Comparison of ENCODE assay signal across 32 mouse cellular contexts in the genomic region with DNA sequence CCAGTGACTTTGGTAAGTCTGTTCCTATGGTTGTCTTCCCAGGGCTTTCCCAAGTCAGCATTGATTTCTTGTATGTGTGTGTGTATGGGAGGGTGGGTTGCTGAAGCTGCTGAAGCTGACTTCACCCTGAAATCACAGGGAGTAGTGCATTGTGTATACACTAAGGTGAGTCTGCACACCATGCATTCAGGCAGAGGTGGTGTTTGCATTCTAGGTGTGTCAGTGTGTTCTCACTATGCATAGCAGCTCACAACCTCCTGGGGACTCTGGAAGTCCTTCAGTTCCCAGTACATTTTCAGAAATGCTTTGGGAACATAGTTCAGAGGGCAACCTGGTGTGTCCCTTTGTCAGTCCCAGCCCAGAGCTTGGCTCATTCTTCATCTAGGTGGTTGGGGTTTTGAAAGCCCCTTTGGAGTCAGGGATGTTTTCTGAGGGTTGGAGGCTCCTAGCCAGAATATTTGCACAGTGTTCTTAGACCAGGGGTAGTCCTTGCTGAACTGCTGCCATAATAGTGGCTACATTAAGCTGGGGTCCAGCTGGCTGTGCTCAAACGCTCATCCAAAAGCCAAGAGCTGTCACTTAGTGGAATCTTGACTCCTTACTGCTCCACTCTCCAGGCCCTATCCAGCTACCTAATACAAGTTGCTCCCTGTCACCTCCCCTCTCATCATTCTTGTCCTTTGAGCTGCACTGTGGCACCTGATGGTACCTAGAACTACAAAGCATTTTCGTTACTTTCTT. TPM values are rescaled to one million over a fixed set of nuclear protein-coding genes. Genes with fewer than 3 reads are reported as not detected.
DNase-seq lines count a peak whose midpoint lies in the region; ATAC-seq and TF ChIP-seq lines count a peak whose summit lies in the region.
"Had no signal": no experiment of that assay in that cellular context is flagged by ENCODE, and none has a peak within 500 bp of the region (broad histone marks: within the 10 kb centered on the region; RNA-seq: fewer than 3 reads in every experiment).

No protein-coding gene starts in this region.

- no peak overlapping the region for H3K4me2 ChIP-seq in lung, embryonic 14.5 days
- no peak overlapping the region for H3K4me2 ChIP-seq in stomach, embryonic 15.5 days
- no peak overlapping the region for H3K4me2 ChIP-seq in liver, embryonic 11.5 days
- H3K4me2 ChIP-seq: embryonic facial prominence, embryonic 12.5 days; heart, embryonic 11.5 days; hindbrain, embryonic 12.5 days; limb, embryonic 13.5 days; liver, embryonic 12.5 days; midbrain, embryonic 11.5 days; neural tube, embryonic 12.5 days had no signal

- no peaks in the 10 kb centered on the region for H3K27me3 ChIP-seq in lung, embryonic 14.5 days (ENCODE audit: insufficient read depth, low read length)
- H3K27me3 ChIP-seq in stomach, embryonic 15.5 days (replicated peaks) = no peaks in the 10 kb centered on the region
- no peaks in the 10 kb centered on the region for H3K27me3 ChIP-seq in liver, embryonic 11.5 days (replicated peaks; ENCODE audit: control insufficient read depth, insufficient read depth, low read length)
- H3K27me3 ChIP-seq: embryonic facial prominence, embryonic 12.5 days; hindbrain, embryonic 12.5 days; limb, embryonic 13.5 days; neural tube, embryonic 12.5 days; Patski had no signal

- peak; percentile 44 for DNase-seq in heart, postnatal 4 days
- DNase-seq in heart, postnatal 25 days (ENCODE audit: low spot score) = no peak
- DNase-seq in lung, embryonic 14.5 days = peak; percentile 70
- no peak for DNase-seq in lung, postnatal 25 days (ENCODE audit: low spot score)
- peak; percentile 21 for DNase-seq in lung, postnatal 14 days
- DNase-seq in liver, embryonic 11.5 days (ENCODE audit: low spot score) = no peak
- DNase-seq: adrenal gland, postnatal 14 days; cerebellum, adult 11 months; cerebellum, adult 9-10 months; cerebellum, postnatal 36 days; gastrocnemius, postnatal 25 days; heart, adult 11 months; kidney, adult 18-20 months; liver, postnatal 0 days; thymus, adult 2 months; thymus, postnatal 4 days had no signal

- intact Hi-C loops in heart, postnatal 25 days (cut with DNase I) = no loop called here

- H3K9me3 ChIP-seq in lung, embryonic 14.5 days (ENCODE audit: low read depth, low read length) = no peaks in the 10 kb centered on the region
- H3K9me3 ChIP-seq in stomach, embryonic 15.5 days = no peaks in the 10 kb centered on the region
- H3K9me3 ChIP-seq in liver, embryonic 11.5 days (ENCODE audit: control insufficient read depth, low read length) = no peaks in the 10 kb centered on the region
- H3K9me3 ChIP-seq: embryonic facial prominence, embryonic 12.5 days; hindbrain, embryonic 12.5 days; limb, embryonic 13.5 days; liver, embryonic 12.5 days; neural tube, embryonic 12.5 days had no signal

- 77% methylated on average over 2 of the region's 2 CpGs for WGBS in lung, embryonic 14.5 days
- WGBS in stomach, embryonic 15.5 days = 65% methylated on average over 2 of the region's 2 CpGs
- 88% methylated on average over 2 of the region's 2 CpGs for WGBS in liver, embryonic 11.5 days

- no peak overlapping the region for H3K4me3 ChIP-seq in lung, embryonic 14.5 days (ENCODE audit: low read depth, low read length)
- no peak overlapping the region for H3K4me3 ChIP-seq in stomach, embryonic 15.5 days (replicated peaks)
- no peak overlapping the region for H3K4me3 ChIP-seq in liver, embryonic 11.5 days (ENCODE audit: low read depth, low read length)
- H3K4me3 ChIP-seq: embryonic facial prominence, embryonic 12.5 days; hindbrain, embryonic 12.5 days; layer of hippocampus, adult 2 months; limb, embryonic 13.5 days; liver, embryonic 12.5 days; myocyte; neural tube, embryonic 12.5 days had no signal

- H3K27ac ChIP-seq in lung, embryonic 14.5 days (ENCODE audit: low read depth) = no peak overlapping the region
- peak overlapping the region; percentile 74 for H3K27ac ChIP-seq in stomach, embryonic 15.5 days
- no peak overlapping the region for H3K27ac ChIP-seq in liver, embryonic 11.5 days (ENCODE audit: low read depth, low read length)
- H3K27ac ChIP-seq: embryonic facial prominence, embryonic 12.5 days; hindbrain, embryonic 12.5 days; hindbrain, postnatal 0 days; kidney, postnatal 0 days; layer of hippocampus, adult 2 months; limb, embryonic 13.5 days; liver, embryonic 12.5 days; neural tube, embryonic 12.5 days had no signal

- H3K36me3 ChIP-seq in lung, embryonic 14.5 days (ENCODE audit: insufficient read depth) = peaks cover 11% of the 10 kb centered on the region; the same call in 1 of the 2 replicates
- H3K36me3 ChIP-seq in stomach, embryonic 15.5 days = peaks cover under 1% of the 10 kb centered on the region; the same call in 1 of the 2 replicates
- H3K36me3 ChIP-seq in liver, embryonic 11.5 days (ENCODE audit: control insufficient read depth, insufficient read depth, low read length) = no peaks in the 10 kb centered on the region
- H3K36me3 ChIP-seq: embryonic facial prominence, embryonic 12.5 days; hindbrain, embryonic 12.5 days; liver, embryonic 12.5 days; neural tube, embryonic 12.5 days had no signal

- TF ChIP-seq CTCF in lung, embryonic 14.5 days (IDR thresholded peaks at IDR 0.05; ENCODE audit: low read depth) = no peak

- no peak overlapping the region for H3K9ac ChIP-seq in lung, embryonic 14.5 days
- no peak overlapping the region for H3K9ac ChIP-seq in stomach, embryonic 15.5 days
- no peak overlapping the region for H3K9ac ChIP-seq in liver, embryonic 11.5 days (ENCODE audit: low read depth, low read length)
- H3K9ac ChIP-seq: embryonic facial prominence, embryonic 12.5 days; hindbrain, embryonic 12.5 days; limb, embryonic 13.5 days; liver, embryonic 12.5 days; liver, postnatal 0 days; neural tube, embryonic 12.5 days had no signal

- no peaks in the 10 kb centered on the region for H3K4me1 ChIP-seq in lung, embryonic 14.5 days (ENCODE audit: insufficient read depth)
- H3K4me1 ChIP-seq in stomach, embryonic 15.5 days = peaks cover 25% of the 10 kb centered on the region
- H3K4me1 ChIP-seq in liver, embryonic 11.5 days (replicated peaks; ENCODE audit: control insufficient read depth, insufficient read depth, low read length) = no peaks in the 10 kb centered on the region
- H3K4me1 ChIP-seq: embryonic facial prominence, embryonic 12.5 days; hindbrain, embryonic 12.5 days; limb, embryonic 13.5 days; liver, embryonic 12.5 days; neural tube, embryonic 12.5 days had no signal

- ATAC-seq in lung, embryonic 14.5 days (ENCODE audit: insufficient read depth) = no peak
- ATAC-seq in stomach, embryonic 15.5 days (ENCODE audit: insufficient read depth, low FRiP score, low read depth) = peak; percentile 37; the same call in 1 of the 2 replicates
- no peak for ATAC-seq in inflammation-experienced regulatory T-cells, adult 6 months
- no peak for ATAC-seq in liver, embryonic 11.5 days (replicated peaks; ENCODE audit: low FRiP score)
- ATAC-seq: forebrain, embryonic 14.5 days; hindbrain, postnatal 0 days; liver, embryonic 12.5 days; liver, postnatal 0 days; midbrain, embryonic 16.5 days; Patski had no signal

RNA-seq across cellular contexts. Expression of a gene that starts 13.6 kb away (rescaled TPM):
- 10 to 100 TPM; 15.4 to 17.3 TPM for total RNA-seq in heart, postnatal 4 days (2021)
- total RNA-seq in heart, postnatal 25 days (2021) = 10 to 100 TPM; 21.8 to 22.0 TPM
- polyA plus RNA-seq in lung, embryonic 14.5 days (2014; fragmentation: Nextera tagmentation; extraction: Ambion mirVana) = 18.6 and 20.2 TPM in 2 replicates
- polyA plus RNA-seq in stomach, embryonic 15.5 days (2015; fragmentation: Nextera tagmentation; extraction: Ambion mirVana) = 30.7 and 37.0 TPM in 2 replicates
- polyA plus RNA-seq in inflammation-experienced regulatory T-cells, adult 6 months (2017; shearing (Covaris generic)) = 1 to 10 TPM in 2 of 3 experiments, under 1 TPM in 1; 0.55 to 3.0 (median 2.1) TPM
- 4.5 and 4.7 TPM in 2 replicates for polyA plus RNA-seq in liver, embryonic 11.5 days (2014; fragmentation: Nextera tagmentation; extraction: Ambion mirVana)

RNA-seq across cellular contexts. Expression of a gene that starts 42.0 kb away (rescaled TPM):
- total RNA-seq in heart, postnatal 4 days (2021) = 1 to 10 TPM; 4.4 to 4.6 TPM
- total RNA-seq in heart, postnatal 25 days (2021) = 1 to 10 TPM; 3.6 to 4.6 TPM
- 7.3 and 8.0 TPM in 2 replicates for polyA plus RNA-seq in lung, embryonic 14.5 days (2014; fragmentation: Nextera tagmentation; extraction: Ambion mirVana)
- polyA plus RNA-seq in stomach, embryonic 15.5 days (2015; fragmentation: Nextera tagmentation; extraction: Ambion mirVana) = 8.1 and 8.4 TPM in 2 replicates
- 10 to 100 TPM in 2 of 3 experiments, 1 to 10 TPM in 1; 6.4 to 12.1 (median 10.7) TPM for polyA plus RNA-seq in inflammation-experienced regulatory T-cells, adult 6 months (2017; shearing (Covaris generic))
- polyA plus RNA-seq in liver, embryonic 11.5 days (2014; fragmentation: Nextera tagmentation; extraction: Ambion mirVana) = 3.6 and 5.9 TPM in 2 replicates

Comparison
In these comparisons a context has a peak if more than half of its experiments do, and no peak if none do; other contexts are left out.
1. DNase-seq: peak in heart, postnatal 4 days (single experiment), lung, embryonic 14.5 days (single experiment) and lung, postnatal 14 days (single experiment); none in heart, postnatal 25 days (single experiment), lung, postnatal 25 days (single experiment) and liver, embryonic 11.5 days (single experiment).